Mouse (Mus musculus) small intestine, adult 2 months (tissue): ENCODE measurements around the gene Hopx. TPM values are rescaled to one million over a fixed set of nuclear protein-coding genes. Genes with fewer than 3 reads are reported as not detected.

Experiments used
- H3K27ac ChIP-seq: fragments of 200-500 bp; 2 replicates; pipeline ENCODE4 v1.5.1; 2012; ENCODE audit warnings: low read depth, low read length, control low read depth, inconsistent platforms; ENCODE audit not compliant: insufficient read depth
- H3K27me3 ChIP-seq: fragments of 200-500 bp; 2 replicates; pipeline ENCODE4 v1.6.1; 2012; ENCODE audit warnings: mild to moderate bottlenecking, moderate library complexity, low read length, inconsistent platforms; ENCODE audit not compliant: control insufficient read depth, insufficient read depth
- H3K36me3 ChIP-seq: fragments of 200-500 bp; 2 replicates; pipeline ENCODE4 v1.6.1; 2012; ENCODE audit warnings: mild to moderate bottlenecking, low read length, control low read depth, inconsistent platforms; ENCODE audit not compliant: control insufficient read depth, insufficient read depth
- H3K4me1 ChIP-seq: fragments of 200-500 bp; 2 replicates; pipeline ENCODE4 v1.6.1; 2012; ENCODE audit warnings: low read length, inconsistent platforms, mixed read lengths; ENCODE audit not compliant: control insufficient read depth, insufficient read depth, insufficient read length
- H3K4me3 ChIP-seq: fragments of 200-500 bp; 2 replicates; pipeline ENCODE4 v1.5.1; 2012; ENCODE audit warnings: low read depth, mild to moderate bottlenecking, control low read depth, inconsistent platforms, low read length, moderate library complexity
- CTCF ChIP-seq: fragments of 200-500 bp; IDR thresholded peaks from 2 replicates; pipeline ENCODE4 v1.5.1; 2012; ENCODE audit warnings: low read depth, mild to moderate bottlenecking, control low read depth, inconsistent platforms, low read length, moderate library complexity, mixed read lengths; ENCODE audit not compliant: insufficient replicate concordance, insufficient read length; ENCODE audit errors: extremely low read depth
- POLR2A ChIP-seq: fragments of 200-500 bp; IDR thresholded peaks from 2 replicates; pipeline ENCODE4 v1.6.1; 2012; ENCODE audit warnings: low read depth, mild to moderate bottlenecking, control low read depth, inconsistent platforms, low read length, moderate library complexity
- WGBS: fragments of 180-500 bp; shearing (Covaris S2); methylation state at CpG from one replicate; pipeline ENCODE4 v1.1.7; 2018; 5-methylcytosine and 5-hydroxymethylcytosine counted together
- polyA plus RNA-seq: library from polyadenylated mRNA; depleted of rRNA; stranded (reverse); fragments of >200 nt; gene quantifications from 2 replicates; pipeline ENCODE4 v1.2.3, GENCODE M21; 2012

The Hopx gene
- polyA plus RNA-seq, 1 experiment, result 80.7 TPM

GRCm38 (mm10) chr5:77132457-77133135 is 17.7 kb upstream of the Hopx start:
- H3K27me3 ChIP-seq, result no peaks in the 10 kb centered on the region
- 54% methylated on average over 2 of the region's 2 CpGs for WGBS
- H3K27ac ChIP-seq, result no peak overlapping the region

DNA sequence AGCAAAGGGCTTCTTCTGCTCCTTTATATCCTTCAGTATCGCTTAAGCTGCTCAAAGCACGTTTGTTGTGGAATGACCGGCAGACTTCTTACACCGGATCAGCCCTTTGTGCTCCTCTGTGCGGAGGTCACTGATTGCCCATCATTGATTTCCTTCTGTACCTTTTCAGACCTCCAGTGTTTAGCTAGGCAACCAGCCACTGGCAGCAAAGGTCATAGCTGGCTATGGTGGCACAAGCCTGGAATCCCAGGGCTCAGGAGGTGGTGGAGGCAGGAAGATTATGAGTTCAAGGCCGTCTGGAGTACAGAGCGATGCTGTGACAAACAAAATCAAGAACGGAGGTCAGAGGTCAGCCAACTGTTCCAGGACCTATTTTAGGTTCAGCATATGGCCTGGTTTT is 17.0 kb upstream of the Hopx start:
- H3K36me3 ChIP-seq, result no peaks in the 10 kb centered on the region
- 92% methylated on average over 8 of the region's 8 CpGs for WGBS

More at GRCm38 (mm10) chr5:77132457-77133135, 17.7 kb upstream of the Hopx start:
- Histone ChIP-seq H3K4me3 (no peak overlapping the region), H3K36me3 (no peaks in the 10 kb centered on the region), H3K4me1 (peaks cover 7% of the 10 kb centered on the region; the same call in 1 of the 2 replicates)
- no peak for TF ChIP-seq CTCF
- TF ChIP-seq POLR2A, result no peak

DNA sequence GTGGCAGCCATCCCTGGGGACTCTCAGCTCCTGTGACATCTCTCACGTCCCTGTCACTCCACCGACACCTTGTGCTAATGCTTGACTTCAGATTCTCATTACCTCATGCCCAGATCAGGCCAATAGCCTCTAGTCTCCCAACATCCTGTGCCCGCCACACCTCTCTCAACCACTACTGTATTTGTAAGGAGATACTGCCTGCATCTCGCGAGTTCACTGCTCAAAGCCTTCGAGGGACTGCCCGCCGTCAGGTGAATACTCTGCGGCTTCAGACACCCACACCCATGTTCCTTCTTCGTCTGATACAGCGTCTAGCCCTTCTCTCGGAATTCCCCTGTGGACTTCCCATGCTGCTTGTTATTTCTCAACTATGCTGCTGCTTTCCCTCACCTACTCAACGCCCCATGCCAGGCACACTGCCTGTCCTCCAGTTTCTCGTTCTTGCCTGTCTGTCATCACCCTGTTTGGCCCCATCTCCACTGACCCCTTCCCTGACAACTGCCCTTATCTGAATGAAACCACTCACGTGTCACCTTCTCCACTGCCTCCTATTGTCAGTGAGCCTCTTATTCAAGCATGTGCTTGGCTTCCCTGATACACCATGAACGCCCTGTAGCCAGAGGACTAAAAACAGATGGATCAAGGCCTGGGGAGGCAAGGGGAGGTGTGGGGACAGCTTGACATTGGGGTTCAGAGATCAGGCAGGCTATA is 15.5 kb upstream of the Hopx start:
- no peaks in the 10 kb centered on the region for H3K27me3 ChIP-seq
- no peak overlapping the region for H3K4me3 ChIP-seq
- no peaks in the 10 kb centered on the region for H3K36me3 ChIP-seq
- TF ChIP-seq CTCF, result no peak
- TF ChIP-seq POLR2A, result no peak
- 68% methylated on average over 16 of the region's 16 CpGs for WGBS
- peaks cover 7% of the 10 kb centered on the region; the same call in 1 of the 2 replicates for H3K4me1 ChIP-seq
- H3K27ac ChIP-seq, result no peak overlapping the region

More for the DNA sequence above, 17.0 kb upstream of the Hopx start:
- no peaks in the 10 kb centered on the region for H3K27me3 ChIP-seq
- no peak overlapping the region for H3K27ac ChIP-seq
- no peak for TF ChIP-seq POLR2A
- no peak for TF ChIP-seq CTCF
- H3K4me1 ChIP-seq, result peaks cover 7% of the 10 kb centered on the region; the same call in 1 of the 2 replicates
- no peak overlapping the region for H3K4me3 ChIP-seq

- 45% methylated on average over 2 of the region's 2 CpGs for WGBS
- TF ChIP-seq CTCF, result no peak
These were observed 15.0 kb upstream of the Hopx start for GRCm38 (mm10) chr5:77129907-77130306.

GRCm38 (mm10) chr5:77128854-77129253 is 13.9 kb upstream of the Hopx start:
- Histone ChIP-seq H3K4me1 (peaks cover 10% of the 10 kb centered on the region; the same call in 1 of the 2 replicates), H3K27me3 (no peaks in the 10 kb centered on the region), H3K27ac (no peak overlapping the region), H3K36me3 (no peaks in the 10 kb centered on the region), H3K4me3 (no peak overlapping the region)
- 77% methylated on average over 4 of the region's 4 CpGs for WGBS
- no peak for TF ChIP-seq POLR2A

More at GRCm38 (mm10) chr5:77129907-77130306, 15.0 kb upstream of the Hopx start:
- H3K4me3 ChIP-seq, result no peak overlapping the region
- H3K4me1 ChIP-seq, result peaks cover 7% of the 10 kb centered on the region; the same call in 1 of the 2 replicates
- H3K36me3 ChIP-seq, result no peaks in the 10 kb centered on the region
- no peaks in the 10 kb centered on the region for H3K27me3 ChIP-seq
- no peak overlapping the region for H3K27ac ChIP-seq

- WGBS, result 95% methylated on average over 3 of the region's 3 CpGs
- H3K36me3 ChIP-seq, result no peaks in the 10 kb centered on the region
- no peaks in the 10 kb centered on the region for H3K27me3 ChIP-seq
- TF ChIP-seq POLR2A, result no peak
- TF ChIP-seq CTCF, result no peak
- H3K4me3 ChIP-seq, result no peak overlapping the region
- peaks cover 8% of the 10 kb centered on the region; the same call in 1 of the 2 replicates for H3K4me1 ChIP-seq
- H3K27ac ChIP-seq, result no peak overlapping the region
These were observed 11.6 kb upstream of the Hopx start for GRCm38 (mm10) chr5:77126415-77126968.

DNA sequence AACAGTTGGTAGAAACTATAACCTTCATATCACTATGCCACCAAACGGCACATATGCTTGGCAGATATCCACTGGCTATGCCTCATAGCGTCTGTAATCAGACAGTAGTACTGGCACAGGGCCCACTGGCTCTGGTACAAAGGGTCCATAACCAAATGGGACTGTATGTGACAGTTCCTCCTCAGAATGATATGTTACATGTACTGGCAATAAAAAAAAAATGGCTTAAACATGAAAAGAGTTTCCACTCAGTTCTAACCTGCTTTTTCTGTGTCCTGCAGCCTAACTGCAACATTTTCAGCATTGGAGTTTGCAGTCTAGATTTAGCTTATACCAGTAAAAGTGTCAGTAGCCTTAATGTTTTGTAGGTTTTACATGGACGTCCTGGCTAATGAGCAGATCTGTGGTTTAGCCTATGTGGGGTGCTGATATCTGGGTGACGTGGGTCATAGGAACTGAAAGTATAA is 9.9 kb upstream of the Hopx start:
- Histone ChIP-seq H3K4me1 (peaks cover 3% of the 10 kb centered on the region; the same call in 1 of the 2 replicates), H3K27ac (0 out of 2 replicates have a peak overlapping the region, but pooled peaks have one; percentile 21), H3K27me3 (no peaks in the 10 kb centered on the region), H3K4me3 (no peak overlapping the region), H3K36me3 (no peaks in the 10 kb centered on the region)
- TF ChIP-seq CTCF (no peak), POLR2A (no peak)
- 27% methylated on average over 4 of the region's 4 CpGs for WGBS
